Mouse (Mus musculus) cortical plate, adult 2 months (tissue): ENCODE data around the gene Npb. TPM values are rescaled to one million over a fixed set of nuclear protein-coding genes. Genes with fewer than 3 reads are reported as not detected.
A peak's percentile ranks its signal among the peaks of the same experiment; 100 is the strongest.

ENCODE experiments used
- H3K27ac ChIP-seq: fragments of 200-500 bp; 2 replicates; pipeline ENCODE4 v1.5.1; 2012; ENCODE audit warnings: low read length, control low read depth, inconsistent platforms; ENCODE audit not compliant: insufficient read depth
- H3K4me1 ChIP-seq: fragments of 200-500 bp; 2 replicates; pipeline ENCODE4 v1.6.1; 2011; ENCODE audit warnings: low read length; ENCODE audit not compliant: control insufficient read depth, insufficient read depth
- H3K4me3 ChIP-seq: fragments of 200-500 bp; 2 replicates; pipeline ENCODE4 v1.5.1; 2011; ENCODE audit warnings: mild to moderate bottlenecking, low read length, control low read depth; ENCODE audit not compliant: insufficient read depth
- CTCF ChIP-seq: fragments of 200-500 bp; IDR thresholded peaks from 2 replicates; pipeline ENCODE4 v1.5.1; 2011; ENCODE audit warnings: mild to moderate bottlenecking, control low read depth, low read length; ENCODE audit not compliant: insufficient read depth; ENCODE audit errors: extremely low read depth
- POLR2A ChIP-seq: fragments of 200-500 bp; IDR thresholded peaks from 2 replicates; pipeline ENCODE4 v1.6.1; 2011; ENCODE audit warnings: mild to moderate bottlenecking, low read length, control low read depth; ENCODE audit not compliant: insufficient read depth; ENCODE audit errors: extremely low read depth
- polyA plus RNA-seq: library from polyadenylated mRNA; depleted of rRNA; stranded (reverse); fragments of >200 nt; gene quantifications from 2 replicates; pipeline ENCODE4 v1.2.3, GENCODE M21; 2012

Npb gene
- polyA plus RNA-seq, 1 experiment = 0.58 TPM

- peak overlapping the region; percentile 52 for H3K4me3 ChIP-seq
- peaks cover 3% of the 10 kb centered on the region for H3K4me1 ChIP-seq
- no peak for TF ChIP-seq POLR2A
- peak; percentile 41 for TF ChIP-seq CTCF
- 0 out of 2 replicates have a peak overlapping the region, but pooled peaks have one; percentile 41 for H3K27ac ChIP-seq
These were observed 15.8 kb downstream of the Npb start for GRCm38 (mm10) chr11:120623961-120624679.

- Histone ChIP-seq H3K4me3 (peak overlapping the region; percentile 52), H3K4me1 (peaks cover 3% of the 10 kb centered on the region), H3K27ac (0 out of 2 replicates have a peak overlapping the region, but pooled peaks have one; percentile 41)
- peak; percentile 81 for TF ChIP-seq POLR2A
- TF ChIP-seq CTCF = no peak
These were observed 16.4 kb downstream of the Npb start for GRCm38 (mm10) chr11:120624680-120625111.

- Histone ChIP-seq H3K4me1 (peaks cover 4% of the 10 kb centered on the region), H3K4me3 (peak within 1 kb of the TSS; percentile 52), H3K27ac (peak within 1 kb of the TSS; percentile 41)
- TF ChIP-seq CTCF (no peak), POLR2A (no peak)
These were observed 17.0 kb downstream of the Npb start, which contains the start of gene Sirt7 for GRCm38 (mm10) chr11:120625152-120625775. TSS of gene Sirt7 (minus strand) at chr11:120625240.

- H3K4me1 ChIP-seq = peaks cover 13% of the 10 kb centered on the region
These were observed 18.6 kb downstream of the Npb start for GRCm38 (mm10) chr11:120626785-120627467.

GRCm38 (mm10) chr11:120627468-120628300, 19.4 kb downstream of the Npb start:
- H3K27ac ChIP-seq = no peak overlapping the region
- peaks cover 14% of the 10 kb centered on the region for H3K4me1 ChIP-seq
- no peak for TF ChIP-seq POLR2A
- no peak for TF ChIP-seq CTCF
- H3K4me3 ChIP-seq = no peak overlapping the region

More at GRCm38 (mm10) chr11:120626785-120627467, 18.6 kb downstream of the Npb start:
- TF ChIP-seq POLR2A (no peak), CTCF (no peak)
- Histone ChIP-seq H3K27ac (no peak overlapping the region), H3K4me3 (no peak overlapping the region)

GRCm38 (mm10) chr11:120628601-120629340, 20.5 kb downstream of the Npb start:
- no peak for TF ChIP-seq CTCF
- H3K27ac ChIP-seq = no peak overlapping the region
- no peak overlapping the region for H3K4me3 ChIP-seq
- H3K4me1 ChIP-seq = peaks cover 14% of the 10 kb centered on the region

GRCm38 (mm10) chr11:120629341-120629730, 21.1 kb downstream of the Npb start:
- Histone ChIP-seq H3K27ac (peak overlapping the region; percentile 86), H3K4me3 (peak overlapping the region; percentile 23; the same call in 1 of the 2 replicates), H3K4me1 (peaks cover 16% of the 10 kb centered on the region)
- TF ChIP-seq POLR2A (0 out of 2 replicates have a peak, but pooled peaks have one; percentile 36), CTCF (no peak)

GRCm38 (mm10) chr11:120629911-120630310, 21.6 kb downstream of the Npb start:
- H3K27ac ChIP-seq = peak overlapping the region; percentile 88
- TF ChIP-seq POLR2A = no peak
- peak overlapping the region; percentile 23; the same call in 1 of the 2 replicates for H3K4me3 ChIP-seq
- H3K4me1 ChIP-seq = peaks cover 16% of the 10 kb centered on the region
